Mouse (Mus musculus) midbrain, embryonic 10.5 days (tissue): Measurements from ENCODE around the gene 7530416G11Rik. TPM values are rescaled to one million over a fixed set of nuclear protein-coding genes. Genes with fewer than 3 reads are reported as not detected.
A peak's percentile ranks its signal among the peaks of the same experiment; 100 is the strongest.

Experiments
- DNase-seq: peaks from one replicate; pipeline ENCODE4 v3.0.0-alpha.2; 2017; ENCODE audit warnings: low spot score
- H3K27ac ChIP-seq: fragments of 300-500 bp; sonication (generic); replicated peaks from 2 replicates; pipeline ENCODE4 v1.5.1; 2016; ENCODE audit warnings: mild to moderate bottlenecking
- H3K27me3 ChIP-seq: fragments of 300-500 bp; sonication (generic); 2 replicates; pipeline ENCODE4 v1.6.1; 2016; ENCODE audit warnings: low read depth, mild to moderate bottlenecking; ENCODE audit not compliant: poor library complexity, severe bottlenecking
- H3K36me3 ChIP-seq: fragments of 300-500 bp; sonication (generic); 2 replicates; pipeline ENCODE4 v1.6.1; 2016; ENCODE audit warnings: mild to moderate bottlenecking, moderate library complexity
- H3K4me1 ChIP-seq: fragments of 300-500 bp; sonication (generic); 2 replicates; pipeline ENCODE4 v1.6.1; 2016
- H3K4me3 ChIP-seq: fragments of 300-500 bp; sonication (generic); 2 replicates; pipeline ENCODE4 v1.5.1; 2016; ENCODE audit warnings: mild to moderate bottlenecking, moderate library complexity
- H3K9me3 ChIP-seq: fragments of 300-500 bp; sonication (generic); replicated peaks from 2 replicates; pipeline ENCODE4 v1.6.1; 2016; ENCODE audit warnings: mild to moderate bottlenecking
- WGBS: fragments of 180-500 bp; shearing (Covaris S2); methylation state at CpG from one replicate; pipeline ENCODE4 v1.1.7; 2016; 5-methylcytosine and 5-hydroxymethylcytosine counted together
- polyA plus RNA-seq: library from polyadenylated mRNA; unstranded; fragments of >200 nt; fragmentation: Nextera tagmentation; extraction: Ambion mirVana; gene quantifications from 2 replicates; pipeline ENCODE4 v1.2.1, GENCODE M21; 2016

Gene 7530416G11Rik
- not detected in 2 replicates for polyA plus RNA-seq

GRCm38 (mm10) chr15:85503127-85503526 is at the start of gene 7530416G11Rik:
TSS of gene 7530416G11Rik (minus strand) at chr15:85503227.
- peaks cover 52% of the 10 kb centered on the region for H3K27me3 ChIP-seq
- 89% methylated on average over 8 of the region's 8 CpGs for WGBS
- peak within 1 kb of the TSS; percentile 65 for H3K27ac ChIP-seq
- no peaks in the 10 kb centered on the region for H3K9me3 ChIP-seq
- no peak for DNase-seq
- H3K4me3 ChIP-seq: no peak within 1 kb of the TSS
- H3K4me1 ChIP-seq: peaks cover 57% of the 10 kb centered on the region
- H3K36me3 ChIP-seq: no peaks in the 10 kb centered on the region

- Histone ChIP-seq H3K4me3 (no peak overlapping the region), H3K4me1 (peaks cover 4% of the 10 kb centered on the region; the same call in 1 of the 2 replicates), H3K36me3 (peaks cover 18% of the 10 kb centered on the region), H3K27me3 (peaks cover 20% of the 10 kb centered on the region; the same call in 1 of the 2 replicates), H3K27ac (no peak overlapping the region), H3K9me3 (no peaks in the 10 kb centered on the region)
- 80% methylated on average over 4 of the region's 4 CpGs for WGBS
- DNase-seq: no peak
Measured at GRCm38 (mm10) chr15:85546500-85546899, 43.5 kb upstream of the 7530416G11Rik start.

DNA sequence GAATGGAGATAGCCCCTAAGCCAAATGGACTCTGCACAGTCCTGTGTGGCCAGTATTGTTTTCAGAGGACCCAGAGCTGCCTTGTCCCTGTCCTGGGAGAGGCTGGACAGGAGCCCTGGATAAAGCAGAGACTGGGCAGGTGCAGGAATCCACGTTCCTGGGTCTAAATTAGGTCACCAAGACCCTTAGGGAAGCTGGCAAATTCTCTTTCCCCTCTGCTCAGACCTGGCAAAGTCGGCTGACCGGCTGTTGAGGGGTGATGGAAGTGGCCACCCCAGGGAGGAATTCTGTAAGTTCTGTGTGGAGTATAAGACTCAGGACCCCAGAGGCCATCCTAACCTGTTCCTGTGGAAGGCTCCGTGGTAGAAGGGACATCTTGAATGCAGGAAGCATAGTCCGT is 42.3 kb upstream of the 7530416G11Rik start:
- 89% methylated on average over 5 of the region's 5 CpGs for WGBS
- Histone ChIP-seq H3K27ac (no peak overlapping the region), H3K4me1 (peaks cover 4% of the 10 kb centered on the region; the same call in 1 of the 2 replicates), H3K27me3 (peaks cover 26% of the 10 kb centered on the region), H3K4me3 (no peak overlapping the region), H3K9me3 (no peaks in the 10 kb centered on the region), H3K36me3 (peaks cover 20% of the 10 kb centered on the region)
- no peak for DNase-seq

DNA sequence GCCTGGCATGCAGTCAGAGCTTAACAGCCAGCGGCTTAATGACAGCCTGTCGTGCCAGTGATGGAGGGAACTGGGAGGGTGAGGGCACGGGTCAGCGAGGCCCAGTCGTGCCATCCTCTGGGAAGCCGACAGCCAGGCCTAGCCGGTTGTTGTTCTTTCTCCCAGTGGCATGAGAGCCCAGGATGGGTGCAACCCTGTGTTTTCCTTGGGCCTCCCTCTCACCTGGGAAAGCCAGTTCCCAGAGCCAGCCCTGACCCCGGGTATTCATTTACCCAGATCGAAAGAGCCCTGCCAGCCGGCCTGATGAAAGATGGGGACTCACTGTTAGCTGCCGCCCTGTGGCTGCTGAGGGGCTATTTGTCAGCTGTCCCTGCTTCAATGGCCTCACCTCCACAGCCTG is 35.1 kb upstream of the 7530416G11Rik start:
- 77% methylated on average over 11 of the region's 11 CpGs for WGBS

DNA sequence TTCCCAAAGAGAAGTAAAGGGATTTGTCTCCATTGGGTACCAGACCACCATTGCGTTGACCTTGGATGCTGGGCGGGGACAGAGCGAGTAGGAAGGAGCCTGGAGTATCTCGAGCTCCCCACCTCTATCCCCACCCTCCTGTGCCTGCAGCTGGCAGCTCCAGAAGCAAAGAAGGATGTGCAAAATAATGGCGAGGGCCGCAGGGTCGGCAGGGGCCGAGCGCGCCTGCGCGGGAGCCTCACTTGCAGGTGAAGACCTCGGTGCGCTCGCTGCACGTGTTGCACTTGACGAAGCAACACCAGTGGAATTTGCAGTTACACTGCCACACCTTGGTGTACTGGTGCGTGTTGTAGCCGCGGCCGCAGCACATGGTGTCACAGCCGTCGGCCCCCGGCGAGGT is 34.1 kb upstream of the 7530416G11Rik start:
- Histone ChIP-seq H3K27me3 (peaks cover 76% of the 10 kb centered on the region), H3K4me3 (no peak overlapping the region), H3K27ac (no peak overlapping the region), H3K9me3 (no peaks in the 10 kb centered on the region), H3K36me3 (peaks cover 55% of the 10 kb centered on the region), H3K4me1 (peaks cover 9% of the 10 kb centered on the region)
- DNase-seq: no peak
- 87% methylated on average over 25 of the region's 25 CpGs for WGBS

More for the DNA sequence above, 35.1 kb upstream of the 7530416G11Rik start:
- Histone ChIP-seq H3K4me1 (peaks cover 13% of the 10 kb centered on the region), H3K36me3 (peaks cover 65% of the 10 kb centered on the region), H3K4me3 (no peak overlapping the region), H3K27ac (0 out of 2 replicates have a peak overlapping the region, but pooled peaks have one; percentile 23), H3K9me3 (no peaks in the 10 kb centered on the region), H3K27me3 (peaks cover 84% of the 10 kb centered on the region)
- no peak for DNase-seq

DNA sequence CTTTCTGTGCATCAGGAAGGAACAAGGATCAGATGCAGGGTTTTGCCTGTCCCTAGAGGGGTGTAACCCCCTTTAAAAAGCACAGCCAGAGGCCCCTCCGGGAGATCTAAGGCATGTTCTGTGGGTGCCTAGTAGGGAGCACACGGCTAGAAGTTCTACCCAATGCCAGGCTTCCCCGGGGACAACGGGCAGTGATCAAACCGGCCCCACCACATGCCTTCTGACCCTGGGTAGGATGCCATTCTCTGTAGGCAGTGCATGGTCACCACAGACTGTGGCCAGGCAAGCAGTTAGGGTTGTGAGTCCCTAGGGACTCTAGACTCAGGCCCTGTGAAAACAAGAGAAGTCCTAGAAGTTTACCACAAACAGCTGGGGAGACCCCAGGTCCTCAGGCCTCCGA is 31.6 kb upstream of the 7530416G11Rik start:
- no peak for DNase-seq
- Histone ChIP-seq H3K27me3 (peaks cover 67% of the 10 kb centered on the region), H3K4me1 (peaks cover 14% of the 10 kb centered on the region), H3K4me3 (no peak overlapping the region), H3K36me3 (peaks cover 45% of the 10 kb centered on the region), H3K9me3 (no peaks in the 10 kb centered on the region), H3K27ac (peak overlapping the region; percentile 55; the same call in 1 of the 2 replicates)
- 84% methylated on average over 6 of the region's 6 CpGs for WGBS

DNA sequence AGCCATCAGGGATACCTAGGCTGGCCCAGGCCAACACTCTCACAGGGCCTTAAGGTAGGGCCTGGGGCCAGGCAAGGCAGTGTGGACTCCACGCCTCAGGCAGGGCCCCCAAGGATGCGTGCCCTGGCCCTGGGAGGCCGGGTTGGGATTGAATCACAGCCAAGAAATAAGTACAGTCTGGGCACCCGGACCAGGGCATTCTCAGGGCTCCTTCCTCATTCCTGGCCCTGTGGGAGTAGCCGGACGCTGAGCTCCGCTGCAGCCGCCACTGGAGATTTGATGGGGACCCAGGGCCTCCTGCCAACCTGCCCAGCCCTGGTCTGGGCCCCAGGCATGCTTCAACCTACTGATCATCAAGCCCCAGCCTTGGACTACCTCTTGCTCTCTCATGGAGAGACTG is 31.2 kb upstream of the 7530416G11Rik start:
- Histone ChIP-seq H3K9me3 (no peaks in the 10 kb centered on the region), H3K27ac (peak overlapping the region; percentile 55), H3K4me1 (peaks cover 12% of the 10 kb centered on the region), H3K4me3 (no peak overlapping the region), H3K36me3 (peaks cover 43% of the 10 kb centered on the region), H3K27me3 (peaks cover 66% of the 10 kb centered on the region)
- 91% methylated on average over 8 of the region's 8 CpGs for WGBS
- no peak for DNase-seq

DNA sequence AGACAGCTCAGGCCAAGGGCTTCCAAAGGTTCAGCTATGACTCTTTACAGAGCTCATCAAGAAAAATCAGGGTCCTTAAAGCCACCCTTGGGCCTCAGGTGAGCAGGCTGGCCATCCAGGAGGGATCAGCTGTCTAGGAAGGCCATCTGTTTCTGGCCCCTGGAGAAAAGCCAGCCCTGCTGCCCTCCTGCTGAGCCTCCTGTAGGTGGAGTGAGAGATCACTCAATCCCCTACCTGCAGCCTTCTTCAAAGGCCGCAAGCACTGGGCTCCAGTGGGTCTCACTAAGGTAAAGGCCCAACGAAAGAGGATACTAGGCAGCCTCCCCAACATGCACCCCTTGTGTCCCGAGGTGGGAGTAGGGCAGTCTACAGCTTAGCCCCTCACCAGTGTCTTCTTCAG is 29.0 kb upstream of the 7530416G11Rik start:
- 0 out of 2 replicates have a peak overlapping the region, but pooled peaks have one; percentile 23 for H3K27ac ChIP-seq
- H3K4me1 ChIP-seq: peaks cover 11% of the 10 kb centered on the region
- peaks cover 57% of the 10 kb centered on the region for H3K27me3 ChIP-seq
- no peak for DNase-seq
- no peaks in the 10 kb centered on the region for H3K9me3 ChIP-seq
- no peak overlapping the region for H3K4me3 ChIP-seq
- H3K36me3 ChIP-seq: peaks cover 36% of the 10 kb centered on the region
- 81% methylated on average over 3 of the region's 3 CpGs for WGBS

DNA sequence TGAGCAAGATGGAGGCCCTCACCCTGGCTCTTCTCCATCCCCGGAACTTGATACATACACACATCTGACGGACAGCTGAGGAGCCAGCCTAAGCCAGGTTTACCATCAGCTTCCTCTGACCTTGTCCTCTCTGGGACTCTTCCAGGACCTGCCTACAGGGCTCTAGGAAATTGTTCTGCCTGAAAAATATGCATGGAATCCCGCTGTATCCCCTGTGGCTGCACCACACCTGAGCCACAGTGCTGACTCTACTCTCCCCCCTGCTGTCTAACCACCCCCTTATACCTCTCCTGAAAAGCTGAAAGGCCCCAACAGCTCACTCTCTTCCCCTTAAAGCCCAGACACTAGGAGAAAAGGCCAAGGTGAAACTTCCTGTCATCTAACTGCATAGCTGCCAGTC is 26.9 kb upstream of the 7530416G11Rik start:
- Histone ChIP-seq H3K36me3 (peaks cover 14% of the 10 kb centered on the region; the same call in 1 of the 2 replicates), H3K4me3 (no peak overlapping the region), H3K27me3 (peaks cover 60% of the 10 kb centered on the region), H3K9me3 (no peaks in the 10 kb centered on the region), H3K27ac (no peak overlapping the region), H3K4me1 (peaks cover 18% of the 10 kb centered on the region)
- DNase-seq: no peak
- 70% methylated on average over 3 of the region's 3 CpGs for WGBS

GRCm38 (mm10) chr15:85524404-85524950 is 21.4 kb upstream of the 7530416G11Rik start:
- peak; percentile 46 for DNase-seq
- 7% methylated on average over 12 of the region's 12 CpGs for WGBS
- H3K27me3 ChIP-seq: peaks cover 81% of the 10 kb centered on the region
- H3K4me1 ChIP-seq: peaks cover 32% of the 10 kb centered on the region
- H3K4me3 ChIP-seq: 0 out of 2 replicates have a peak overlapping the region, but pooled peaks have one; percentile 23
- no peaks in the 10 kb centered on the region for H3K36me3 ChIP-seq
- H3K27ac ChIP-seq: peak overlapping the region; percentile 71
- H3K9me3 ChIP-seq: no peaks in the 10 kb centered on the region

- 6% methylated on average over 14 of the region's 14 CpGs for WGBS
- H3K4me1 ChIP-seq: peaks cover 29% of the 10 kb centered on the region
- H3K9me3 ChIP-seq: no peaks in the 10 kb centered on the region
- peak overlapping the region; percentile 9; the same call in 1 of the 2 replicates for H3K4me3 ChIP-seq
- H3K27me3 ChIP-seq: peaks cover 85% of the 10 kb centered on the region
- peak overlapping the region; percentile 71 for H3K27ac ChIP-seq
- H3K36me3 ChIP-seq: no peaks in the 10 kb centered on the region
- DNase-seq: peak; percentile 50
Measured at GRCm38 (mm10) chr15:85523173-85523991, 20.4 kb upstream of the 7530416G11Rik start.

- Histone ChIP-seq H3K4me1 (peaks cover 21% of the 10 kb centered on the region), H3K9me3 (no peaks in the 10 kb centered on the region), H3K27ac (no peak overlapping the region), H3K4me3 (no peak overlapping the region), H3K36me3 (no peaks in the 10 kb centered on the region), H3K27me3 (peaks cover 69% of the 10 kb centered on the region)
- no peak for DNase-seq
- 64% methylated on average over 4 of the region's 4 CpGs for WGBS
Measured at GRCm38 (mm10) chr15:85519438-85519837, 16.4 kb upstream of the 7530416G11Rik start.
